Mouse (Mus musculus): Measurements from ENCODE around the gene Clcnkb.

Gene Clcnkb

DNA sequence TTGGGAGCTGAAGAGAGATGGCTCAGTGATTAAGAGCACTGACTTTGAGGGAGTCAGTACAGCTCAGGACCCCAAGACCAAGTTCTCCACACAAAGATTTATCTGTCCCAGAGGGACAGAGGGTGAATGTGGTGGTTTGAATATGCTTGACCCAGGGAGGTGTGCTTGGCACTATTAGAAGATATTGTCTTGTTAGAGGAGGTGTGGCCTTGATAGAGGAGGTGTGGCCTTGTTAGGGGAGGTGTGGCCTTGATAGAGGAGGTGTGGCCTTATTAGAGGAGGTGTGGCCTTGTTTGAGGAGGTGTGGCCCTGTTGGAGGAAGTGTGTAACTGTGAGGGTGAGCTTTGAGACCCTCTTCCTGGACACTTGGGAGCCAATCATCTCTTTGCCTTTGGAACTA is 58.0 kb downstream of the Clcnkb start:
- DNase-seq (ENCODE audit: low read depth, low spot score): no peak

Measured in skeletal muscle tissue, adult 2 months (tissue).